Mouse (Mus musculus) neural tube, embryonic 13.5 days (tissue): ENCODE measurements around the gene Mmp15. TPM values are rescaled to one million over a fixed set of nuclear protein-coding genes. Genes with fewer than 3 reads are reported as not detected.

Source experiments
- ATAC-seq: fragments of 200-750 bp; cut with Nextera tagmentation; 2 replicates; pipeline ENCODE4 v1.8.0; 2017; ENCODE audit warnings: low read depth, mild to moderate bottlenecking, moderate TSS enrichment, moderate library complexity
- H3K27ac ChIP-seq: fragments of 300-500 bp; sonication (generic); replicated peaks from 2 replicates; pipeline ENCODE4 v1.5.1; 2015; ENCODE audit warnings: moderate library complexity, mild to moderate bottlenecking, inconsistent platforms
- H3K27me3 ChIP-seq: fragments of 300-500 bp; sonication (generic); 2 replicates; pipeline ENCODE4 v1.6.1; 2015; ENCODE audit warnings: mild to moderate bottlenecking, inconsistent platforms
- H3K36me3 ChIP-seq: fragments of 300-500 bp; sonication (generic); 2 replicates; pipeline ENCODE4 v1.6.1; 2015; ENCODE audit warnings: mild to moderate bottlenecking, inconsistent platforms
- H3K4me1 ChIP-seq: fragments of 300-500 bp; sonication (generic); replicated peaks from 2 replicates; pipeline ENCODE4 v1.6.1; 2015; ENCODE audit warnings: inconsistent platforms
- H3K4me2 ChIP-seq: fragments of 300-500 bp; sonication (generic); 2 replicates; pipeline ENCODE4 v1.6.1; 2015; ENCODE audit warnings: inconsistent platforms, mild to moderate bottlenecking, moderate library complexity
- H3K4me3 ChIP-seq: fragments of 300-500 bp; sonication (generic); 2 replicates; pipeline ENCODE4 v1.5.1; 2015; ENCODE audit warnings: mild to moderate bottlenecking, inconsistent platforms
- H3K9ac ChIP-seq: fragments of 300-500 bp; sonication (generic); 2 replicates; pipeline ENCODE4 v1.6.1; 2015; ENCODE audit warnings: moderate library complexity, mild to moderate bottlenecking, inconsistent platforms
- H3K9me3 ChIP-seq: fragments of 300-500 bp; sonication (generic); 2 replicates; pipeline ENCODE4 v1.6.1; 2016; ENCODE audit warnings: inconsistent platforms
- WGBS: fragments of 180-500 bp; shearing (Covaris S2); methylation state at CpG from one replicate; pipeline ENCODE4 v1.1.7; 2015; 5-methylcytosine and 5-hydroxymethylcytosine counted together
- polyA plus RNA-seq: library from polyadenylated mRNA; unstranded; fragments of >200 nt; fragmentation: Nextera tagmentation; extraction: Ambion mirVana; gene quantifications from 2 replicates; pipeline ENCODE4 v1.2.1, GENCODE M21; 2015

The Mmp15 gene
- polyA plus RNA-seq, 1 experiment from 2014 or later, result 29.1 TPM

DNA sequence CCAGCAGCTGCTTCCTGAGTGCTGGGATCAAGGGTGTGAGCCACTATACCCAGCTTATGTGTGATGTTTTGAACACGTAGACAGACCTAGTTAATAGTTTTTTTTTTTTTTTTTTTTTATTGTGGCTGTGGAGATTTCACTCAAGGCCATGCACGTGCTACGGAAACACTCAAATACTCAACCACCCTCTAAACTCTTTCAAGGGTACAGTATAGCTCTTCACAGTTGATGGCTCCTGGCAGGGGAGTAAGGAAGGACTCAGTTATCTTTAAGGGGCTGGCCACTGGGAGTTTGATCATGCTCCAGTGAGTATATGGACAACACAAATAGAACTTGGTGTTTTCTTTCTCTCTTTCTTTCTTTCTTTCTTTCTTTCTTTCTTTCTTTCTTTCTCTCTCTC, 32.4 kb downstream of the Mmp15 start:
- no peak for ATAC-seq
- Histone ChIP-seq H3K36me3 (no peaks in the 10 kb centered on the region), H3K27ac (no peak overlapping the region), H3K4me2 (no peak overlapping the region), H3K4me1 (no peaks in the 10 kb centered on the region), H3K4me3 (no peak overlapping the region), H3K9me3 (no peaks in the 10 kb centered on the region), H3K27me3 (no peaks in the 10 kb centered on the region), H3K9ac (no peak overlapping the region)
- 91% methylated on average over 3 of the region's 3 CpGs for WGBS

DNA sequence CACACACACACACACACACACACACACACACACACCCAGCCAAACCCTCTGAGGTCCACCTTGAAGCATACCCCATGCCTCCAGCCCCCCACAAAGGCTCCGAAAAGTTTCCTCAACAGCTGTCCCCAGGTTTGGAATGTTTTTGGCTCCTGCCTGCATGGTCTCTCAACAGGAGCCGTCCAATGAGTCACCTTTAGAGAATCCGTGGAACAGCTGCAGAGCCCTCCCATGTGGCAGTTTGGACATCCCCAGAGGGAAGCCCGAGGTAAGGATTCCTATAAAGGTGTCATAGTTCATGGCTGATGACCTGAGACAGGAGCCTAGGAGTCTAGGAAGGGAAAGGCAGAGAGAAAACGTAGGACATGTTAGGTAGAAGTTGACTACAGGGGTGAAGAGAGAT, 34.0 kb downstream of the Mmp15 start:
- Histone ChIP-seq H3K36me3 (no peaks in the 10 kb centered on the region), H3K4me3 (no peak overlapping the region), H3K9ac (no peak overlapping the region), H3K27ac (no peak overlapping the region), H3K27me3 (no peaks in the 10 kb centered on the region), H3K4me1 (no peaks in the 10 kb centered on the region), H3K9me3 (no peaks in the 10 kb centered on the region), H3K4me2 (no peak overlapping the region)
- no peak for ATAC-seq
- 81% methylated on average over 5 of the region's 5 CpGs for WGBS

DNA sequence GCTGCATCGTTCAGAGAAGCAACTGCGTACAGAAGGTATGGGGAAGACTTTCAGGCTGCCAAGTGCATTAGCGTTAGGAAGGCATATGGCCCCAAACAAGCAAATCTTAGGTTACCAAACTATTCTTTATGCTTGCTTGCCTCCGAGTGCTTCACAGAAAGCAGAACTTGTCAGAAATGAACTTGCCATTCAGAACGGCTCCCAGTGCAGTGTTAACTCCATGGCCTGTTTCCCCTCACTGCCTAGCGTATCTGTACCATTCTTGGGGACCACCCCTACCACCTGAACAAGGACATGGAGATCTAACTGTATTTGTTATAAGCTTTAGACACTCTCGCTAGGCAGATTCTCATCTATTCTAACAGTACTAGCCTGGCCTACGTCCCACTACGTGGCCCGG, 35.2 kb downstream of the Mmp15 start:
- no peaks in the 10 kb centered on the region for H3K9me3 ChIP-seq
- no peak for ATAC-seq
- H3K27ac ChIP-seq, result no peak overlapping the region
- no peaks in the 10 kb centered on the region for H3K4me1 ChIP-seq
- no peak overlapping the region for H3K4me2 ChIP-seq
- no peaks in the 10 kb centered on the region for H3K27me3 ChIP-seq
- 91% methylated on average over 10 of the region's 10 CpGs for WGBS
- no peak overlapping the region for H3K9ac ChIP-seq
- H3K4me3 ChIP-seq, result no peak overlapping the region
- H3K36me3 ChIP-seq, result no peaks in the 10 kb centered on the region

DNA sequence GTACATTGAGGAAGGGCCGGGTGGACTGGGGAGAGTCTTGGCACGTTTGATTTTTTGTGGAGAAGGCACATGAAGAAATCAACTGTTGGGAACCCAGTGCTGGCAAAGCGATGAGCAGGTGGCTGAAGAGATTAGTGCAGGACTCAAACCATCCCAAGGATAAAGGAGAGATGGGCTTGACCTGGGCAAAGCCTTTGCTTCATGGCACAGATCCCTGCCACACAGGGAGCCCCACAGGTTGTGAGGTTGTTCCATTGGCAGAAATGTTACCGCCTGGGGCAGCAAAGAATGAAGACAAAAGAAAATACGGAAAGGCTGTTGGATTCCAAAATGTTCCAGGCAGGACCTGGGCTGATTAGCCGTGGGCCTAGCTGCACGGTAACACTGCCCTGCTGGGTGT, 35.9 kb downstream of the Mmp15 start:
- Histone ChIP-seq H3K4me2 (no peak overlapping the region), H3K27ac (no peak overlapping the region), H3K4me1 (no peaks in the 10 kb centered on the region), H3K9me3 (no peaks in the 10 kb centered on the region), H3K4me3 (no peak overlapping the region), H3K9ac (no peak overlapping the region), H3K27me3 (no peaks in the 10 kb centered on the region), H3K36me3 (no peaks in the 10 kb centered on the region)
- WGBS, result 82% methylated on average over 7 of the region's 7 CpGs
- ATAC-seq, result no peak

DNA sequence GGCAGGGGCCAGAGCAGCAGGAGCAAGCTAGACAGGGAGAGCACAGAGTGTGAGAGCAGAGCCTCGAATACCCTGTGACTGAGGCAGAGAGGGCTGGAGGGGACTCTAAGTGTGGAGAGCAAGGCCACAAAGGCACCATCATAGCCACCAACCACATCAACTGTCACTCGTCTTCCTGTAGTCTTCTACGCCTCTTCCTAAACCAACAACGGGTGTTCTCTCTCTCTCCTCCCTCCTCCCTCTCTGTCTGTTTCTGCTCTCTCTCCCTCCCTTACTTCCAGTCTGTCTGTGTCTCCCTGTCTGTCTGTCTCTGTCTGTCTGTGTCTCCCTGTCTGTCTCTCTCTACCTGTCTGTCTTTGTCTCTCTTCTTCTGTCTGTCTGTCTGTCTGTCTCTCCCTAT, 38.2 kb downstream of the Mmp15 start:
- Histone ChIP-seq H3K36me3 (no peaks in the 10 kb centered on the region), H3K27ac (no peak overlapping the region), H3K4me3 (no peak overlapping the region), H3K4me1 (peaks cover 6% of the 10 kb centered on the region), H3K9ac (no peak overlapping the region), H3K9me3 (no peaks in the 10 kb centered on the region), H3K4me2 (no peak overlapping the region), H3K27me3 (no peaks in the 10 kb centered on the region)
- 72% methylated on average over 4 of the region's 4 CpGs for WGBS
- no peak for ATAC-seq

DNA sequence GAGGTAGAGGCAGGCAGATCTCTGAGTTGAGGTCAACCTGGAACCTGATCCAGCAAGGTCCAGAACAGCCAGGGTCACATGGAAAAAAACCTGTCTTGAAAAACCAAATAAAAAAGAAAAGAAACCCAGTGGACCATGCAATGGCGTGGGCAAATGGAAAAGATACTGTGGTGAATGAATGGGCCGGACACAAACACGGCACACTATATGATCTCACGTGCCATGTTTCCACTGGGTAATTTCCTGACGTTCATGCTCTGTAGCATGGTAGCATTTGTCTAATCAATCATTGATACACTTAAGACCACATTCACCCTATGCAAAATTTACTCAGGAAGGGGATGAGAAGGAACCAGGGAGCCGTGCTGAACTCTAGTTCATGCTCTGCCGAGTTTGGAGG, 39.0 kb downstream of the Mmp15 start:
- no peak overlapping the region for H3K9ac ChIP-seq
- H3K4me3 ChIP-seq, result no peak overlapping the region
- H3K4me1 ChIP-seq, result peaks cover 12% of the 10 kb centered on the region
- H3K9me3 ChIP-seq, result no peaks in the 10 kb centered on the region
- no peaks in the 10 kb centered on the region for H3K27me3 ChIP-seq
- no peaks in the 10 kb centered on the region for H3K36me3 ChIP-seq
- no peak overlapping the region for H3K27ac ChIP-seq
- ATAC-seq, result no peak
- WGBS, result 79% methylated on average over 7 of the region's 7 CpGs
- no peak overlapping the region for H3K4me2 ChIP-seq

DNA sequence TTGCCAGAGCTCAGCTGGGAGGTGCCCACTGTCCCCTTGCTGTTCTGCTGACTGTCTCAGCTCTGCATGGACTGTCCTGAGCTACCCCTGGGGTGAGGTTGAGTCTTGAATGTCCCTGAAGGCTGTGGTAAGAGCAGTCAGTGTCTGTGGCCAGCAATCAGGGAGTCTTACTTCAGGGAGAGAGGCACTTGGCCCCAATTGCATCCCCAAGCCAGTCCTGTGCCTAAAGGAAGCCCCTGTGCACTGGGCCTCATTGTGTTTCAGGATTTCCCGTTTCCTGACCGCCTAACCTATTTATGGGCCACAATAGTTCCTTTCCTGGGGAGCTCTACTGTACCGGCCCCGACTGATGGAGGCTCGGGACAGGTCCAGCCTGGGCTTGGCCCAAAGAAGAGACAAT, 40.5 kb downstream of the Mmp15 start:
- Histone ChIP-seq H3K4me2 (no peak overlapping the region), H3K9me3 (no peaks in the 10 kb centered on the region), H3K4me1 (peaks cover 26% of the 10 kb centered on the region), H3K36me3 (no peaks in the 10 kb centered on the region), H3K4me3 (no peak overlapping the region), H3K27me3 (no peaks in the 10 kb centered on the region), H3K9ac (no peak overlapping the region), H3K27ac (peak overlapping the region; percentile 28; the same call in 1 of the 2 replicates)
- WGBS, result 78% methylated on average over 5 of the region's 5 CpGs
- no peak for ATAC-seq

DNA sequence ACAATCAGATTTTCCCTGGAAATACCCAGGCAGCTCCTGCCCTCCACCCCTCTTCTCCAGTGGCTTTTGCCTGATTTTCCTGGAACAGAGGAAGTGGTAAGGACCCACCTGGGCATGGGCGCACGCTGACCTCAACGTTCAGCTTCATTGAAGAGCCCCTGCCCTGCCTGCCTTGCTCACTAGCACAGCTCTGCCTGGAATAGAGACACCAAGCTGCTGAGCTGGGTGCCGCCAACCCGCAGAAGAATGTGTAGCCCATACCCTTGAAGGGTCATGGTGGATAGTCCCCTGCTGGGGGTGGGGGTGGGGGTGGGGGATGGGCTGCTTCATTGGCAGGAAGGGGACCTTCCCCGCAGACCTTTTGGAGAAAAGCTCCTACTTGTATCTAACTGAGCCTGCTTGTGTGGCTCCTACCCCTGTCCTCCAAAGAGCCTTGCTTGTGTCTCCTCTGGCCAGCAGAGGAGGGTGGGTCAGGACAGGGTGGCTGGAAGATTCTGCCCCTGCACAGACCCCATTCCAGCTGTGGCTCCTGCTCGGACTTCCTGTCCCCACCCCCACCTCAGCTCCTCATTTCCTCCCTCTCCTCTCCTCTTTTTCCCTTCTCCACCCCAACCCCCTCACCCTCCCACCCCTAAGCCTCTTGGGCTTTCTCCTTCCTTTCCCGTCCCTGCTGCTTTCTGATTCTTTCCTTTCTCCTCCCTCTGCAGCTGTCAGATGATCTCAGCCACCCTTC, 43.3 kb downstream of the Mmp15 start:
- Histone ChIP-seq H3K9me3 (no peaks in the 10 kb centered on the region), H3K9ac (no peak overlapping the region), H3K27ac (no peak overlapping the region), H3K4me3 (no peak overlapping the region), H3K27me3 (no peaks in the 10 kb centered on the region), H3K4me1 (peaks cover 36% of the 10 kb centered on the region), H3K36me3 (no peaks in the 10 kb centered on the region), H3K4me2 (no peak overlapping the region)
- ATAC-seq, result no peak
- 50% methylated on average over 8 of the region's 8 CpGs for WGBS

DNA sequence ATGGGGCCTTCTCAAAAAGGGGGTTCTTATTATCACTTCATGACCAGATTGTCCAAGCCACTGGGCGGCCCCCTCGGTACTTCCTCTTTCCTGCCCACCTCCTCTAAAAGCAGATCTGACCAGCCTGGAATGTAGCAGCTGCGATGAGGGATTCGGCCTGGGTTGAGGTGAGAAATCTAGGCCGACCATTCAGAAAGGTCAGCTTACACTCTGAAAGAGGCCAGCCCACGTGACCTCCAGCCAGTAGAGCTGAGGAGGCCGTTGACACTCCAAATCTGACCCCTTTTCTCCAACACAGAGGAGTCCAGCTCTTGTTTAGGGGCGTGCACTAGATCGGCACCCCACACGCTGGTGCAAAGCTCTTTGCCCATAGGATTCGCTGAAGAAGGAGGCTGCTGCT, 44.7 kb downstream of the Mmp15 start:
- WGBS, result 74% methylated on average over 11 of the region's 11 CpGs
- H3K27ac ChIP-seq, result 0 out of 2 replicates have a peak overlapping the region, but pooled peaks have one; percentile 29

DNA sequence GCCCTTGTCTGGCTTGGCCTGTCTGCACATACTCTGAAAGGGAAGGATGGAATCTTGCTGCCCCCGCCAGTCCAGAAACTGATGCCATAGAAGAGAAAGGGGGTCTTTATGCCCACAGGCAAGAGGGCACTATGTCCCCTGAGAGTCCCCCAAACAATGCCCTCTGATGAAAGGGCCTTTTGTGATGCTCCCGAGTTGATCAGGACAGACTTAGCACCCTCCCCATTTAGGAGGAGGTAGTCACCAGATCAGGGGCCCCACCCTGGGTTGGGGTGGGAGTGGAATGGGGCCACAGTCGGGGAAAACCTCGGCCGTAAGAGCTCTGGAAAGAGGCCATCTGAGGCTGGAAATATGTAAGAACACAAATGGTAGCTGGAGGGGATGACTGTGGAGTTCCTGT, 45.1 kb downstream of the Mmp15 start:
- Histone ChIP-seq H3K4me2 (no peak overlapping the region), H3K4me1 (peaks cover 36% of the 10 kb centered on the region), H3K9me3 (no peaks in the 10 kb centered on the region), H3K27me3 (no peaks in the 10 kb centered on the region), H3K9ac (no peak overlapping the region), H3K4me3 (no peak overlapping the region), H3K27ac (0 out of 2 replicates have a peak overlapping the region, but pooled peaks have one; percentile 29), H3K36me3 (no peaks in the 10 kb centered on the region)
- 40% methylated on average over 5 of the region's 5 CpGs for WGBS
- peak; percentile 40; the same call in 1 of the 2 replicates for ATAC-seq

More for the DNA sequence above, 44.7 kb downstream of the Mmp15 start:
- ATAC-seq, result no peak
- no peak overlapping the region for H3K4me2 ChIP-seq
- H3K9me3 ChIP-seq, result no peaks in the 10 kb centered on the region
- H3K27me3 ChIP-seq, result no peaks in the 10 kb centered on the region
- H3K9ac ChIP-seq, result no peak overlapping the region
- peaks cover 36% of the 10 kb centered on the region for H3K4me1 ChIP-seq
- H3K36me3 ChIP-seq, result no peaks in the 10 kb centered on the region
- no peak overlapping the region for H3K4me3 ChIP-seq

DNA sequence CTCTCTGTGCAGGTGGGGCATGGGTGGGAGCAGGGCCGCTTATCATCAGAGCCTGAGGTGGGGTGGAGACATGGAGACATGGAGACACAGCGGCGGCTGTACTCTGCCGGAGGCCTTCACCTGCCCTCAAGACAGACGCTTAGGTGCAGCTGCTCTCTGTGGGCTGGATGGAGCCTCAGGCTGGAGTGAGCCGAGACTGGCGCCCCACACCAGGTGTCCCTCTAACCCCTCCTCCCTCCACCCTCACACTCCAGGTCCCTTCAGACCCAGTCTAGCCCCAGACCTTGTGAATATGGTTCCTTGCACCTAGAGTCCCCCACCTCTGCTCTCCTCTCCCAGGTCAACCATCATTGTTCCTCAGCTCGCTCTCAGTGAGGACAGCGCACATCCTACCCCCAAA, 47.1 kb downstream of the Mmp15 start:
- no peak for ATAC-seq

DNA sequence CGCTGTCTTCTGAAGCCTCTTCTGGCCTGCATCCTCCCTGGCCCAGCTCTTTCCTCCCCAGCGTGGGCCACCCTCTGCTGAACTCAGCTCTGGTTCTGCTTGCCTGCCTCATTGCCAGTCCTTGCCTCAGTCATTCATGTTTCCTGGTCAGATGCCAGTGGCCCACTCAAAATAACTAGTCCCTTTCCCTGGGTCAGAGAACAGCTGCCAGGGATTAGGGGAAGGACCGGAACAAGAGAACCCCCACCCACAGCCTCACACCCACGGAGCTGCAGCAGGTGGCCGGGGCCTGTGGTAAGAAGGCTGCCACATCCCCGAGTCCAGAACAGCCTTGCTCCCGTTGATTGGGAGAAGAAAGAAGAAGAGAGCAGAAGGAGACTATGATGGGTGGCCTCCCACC, 49.0 kb downstream of the Mmp15 start:
- WGBS, result 83% methylated on average over 7 of the region's 7 CpGs
- no peaks in the 10 kb centered on the region for H3K36me3 ChIP-seq
- no peak for ATAC-seq

More for the DNA sequence above, 47.1 kb downstream of the Mmp15 start:
- H3K9me3 ChIP-seq, result no peaks in the 10 kb centered on the region
- no peak overlapping the region for H3K9ac ChIP-seq
- H3K27me3 ChIP-seq, result no peaks in the 10 kb centered on the region
- H3K4me2 ChIP-seq, result no peak overlapping the region
- H3K27ac ChIP-seq, result no peak overlapping the region
- peaks cover 36% of the 10 kb centered on the region for H3K4me1 ChIP-seq
- no peaks in the 10 kb centered on the region for H3K36me3 ChIP-seq
- H3K4me3 ChIP-seq, result no peak overlapping the region
- WGBS, result 88% methylated on average over 9 of the region's 9 CpGs

DNA sequence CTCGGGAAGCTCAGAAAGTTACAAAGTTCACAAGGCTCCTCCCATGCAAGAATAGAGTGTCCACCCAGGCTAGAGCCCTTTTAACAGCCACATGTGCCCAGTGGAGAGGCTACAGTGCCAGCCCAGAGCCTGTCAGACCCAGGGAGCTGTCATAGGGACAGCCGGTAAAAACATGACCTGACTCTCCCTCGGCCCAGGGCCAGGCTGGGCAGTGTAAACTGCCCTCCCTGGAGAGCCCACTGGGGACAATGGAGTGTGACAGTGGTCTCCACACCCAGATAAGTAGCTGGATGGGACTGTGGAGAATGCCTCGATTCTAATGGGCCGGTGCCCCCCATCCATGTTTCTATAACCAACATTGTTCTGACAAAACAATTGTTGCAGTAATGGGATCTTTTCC, 57.5 kb downstream of the Mmp15 start:
- no peak overlapping the region for H3K4me3 ChIP-seq
- no peak overlapping the region for H3K9ac ChIP-seq
- no peak overlapping the region for H3K4me2 ChIP-seq
- ATAC-seq, result no peak
- WGBS, result 79% methylated on average over 5 of the region's 5 CpGs
- no peaks in the 10 kb centered on the region for H3K9me3 ChIP-seq
- peaks cover 7% of the 10 kb centered on the region; the same call in 1 of the 2 replicates for H3K4me1 ChIP-seq
- H3K27ac ChIP-seq, result no peak overlapping the region
- no peaks in the 10 kb centered on the region for H3K27me3 ChIP-seq
- no peaks in the 10 kb centered on the region for H3K36me3 ChIP-seq

More for the DNA sequence above, 49.0 kb downstream of the Mmp15 start:
- Histone ChIP-seq H3K9me3 (no peaks in the 10 kb centered on the region), H3K4me3 (no peak overlapping the region), H3K4me1 (peaks cover 24% of the 10 kb centered on the region), H3K9ac (no peak overlapping the region), H3K27me3 (no peaks in the 10 kb centered on the region), H3K4me2 (no peak overlapping the region), H3K27ac (no peak overlapping the region)
